Mouse (Mus musculus) testis, adult 2 months (tissue): ENCODE measurements around the gene Gm826. TPM values are rescaled to one million over a fixed set of nuclear protein-coding genes. Genes with fewer than 3 reads are reported as not detected.

ENCODE experiments used
- H3K27ac ChIP-seq: fragments of 200-500 bp; 2 replicates; pipeline ENCODE4 v1.5.1; 2012; ENCODE audit warnings: low read depth, low read length; ENCODE audit not compliant: control insufficient read depth, insufficient read depth
- H3K27me3 ChIP-seq: fragments of 200-500 bp; 2 replicates; pipeline ENCODE4 v1.6.1; 2012; ENCODE audit warnings: mild to moderate bottlenecking, low read length, moderate library complexity; ENCODE audit not compliant: control insufficient read depth, insufficient read depth
- H3K36me3 ChIP-seq: fragments of 200-500 bp; 2 replicates; pipeline ENCODE4 v1.6.1; 2012; ENCODE audit warnings: mild to moderate bottlenecking, low read length; ENCODE audit not compliant: control insufficient read depth, insufficient read depth
- H3K4me1 ChIP-seq: fragments of 200-500 bp; 2 replicates; pipeline ENCODE4 v1.6.1; 2012; ENCODE audit warnings: low read length; ENCODE audit not compliant: control insufficient read depth, insufficient read depth
- H3K4me3 ChIP-seq: fragments of 200-500 bp; 2 replicates; pipeline ENCODE4 v1.5.1; 2012; ENCODE audit warnings: low read depth, mild to moderate bottlenecking, low read length, moderate library complexity, mixed read lengths; ENCODE audit not compliant: control insufficient read depth
- CTCF ChIP-seq: fragments of 200-500 bp; IDR thresholded peaks from 2 replicates; pipeline ENCODE4 v1.5.1; 2012; ENCODE audit warnings: low read depth, mild to moderate bottlenecking, inconsistent platforms, low read length, moderate library complexity; ENCODE audit not compliant: control insufficient read depth, insufficient read depth, insufficient replicate concordance
- POLR2A ChIP-seq: fragments of 200-500 bp; IDR thresholded peaks from 2 replicates; pipeline ENCODE4 v1.6.1; 2012; ENCODE audit warnings: low read depth, mild to moderate bottlenecking, inconsistent platforms, low read length, moderate library complexity; ENCODE audit not compliant: control insufficient read depth
- polyA plus RNA-seq: library from polyadenylated mRNA; depleted of rRNA; stranded (reverse); fragments of >200 nt; gene quantifications from 2 replicates; pipeline ENCODE4 v1.2.3, GENCODE M21; 2012

The Gm826 gene
- polyA plus RNA-seq, 1 experiment, result 0.31 TPM

DNA sequence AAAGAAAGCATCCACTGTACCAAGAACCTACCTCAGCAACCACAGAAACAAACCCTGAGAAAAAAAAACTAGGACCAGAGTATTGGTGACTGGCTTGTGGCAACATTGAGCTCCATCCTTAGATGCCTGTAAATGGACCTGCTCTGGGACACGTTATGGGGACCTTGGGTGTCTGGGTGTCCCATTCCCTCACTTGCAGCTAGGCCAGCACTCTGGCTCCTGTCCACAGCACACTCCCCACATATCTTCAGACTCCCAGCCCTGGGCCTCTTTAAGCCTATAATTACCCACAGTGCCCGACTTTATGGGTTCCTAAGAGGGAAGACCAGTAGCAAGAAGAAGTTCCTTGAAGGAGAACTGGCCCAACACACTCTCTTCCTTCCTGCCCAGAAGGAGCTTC lies 2.1 kb upstream of the Gm826 start:
- Histone ChIP-seq H3K4me3 (no peak overlapping the region), H3K36me3 (no peaks in the 10 kb centered on the region), H3K27me3 (no peaks in the 10 kb centered on the region), H3K27ac (no peak overlapping the region), H3K4me1 (peaks cover 3% of the 10 kb centered on the region; the same call in 1 of the 2 replicates)
- TF ChIP-seq CTCF (no peak), POLR2A (no peak)

GRCm38 (mm10) chr2:160335043-160335442 lies 1.1 kb upstream of the Gm826 start:
- Histone ChIP-seq H3K27me3 (no peaks in the 10 kb centered on the region), H3K36me3 (no peaks in the 10 kb centered on the region), H3K4me3 (no peak overlapping the region), H3K4me1 (peaks cover 3% of the 10 kb centered on the region; the same call in 1 of the 2 replicates), H3K27ac (no peak overlapping the region)
- TF ChIP-seq CTCF (no peak), POLR2A (no peak)

- peaks cover 3% of the 10 kb centered on the region; the same call in 1 of the 2 replicates for H3K4me1 ChIP-seq
- TF ChIP-seq CTCF, result no peak
- no peak for TF ChIP-seq POLR2A
- H3K4me3 ChIP-seq, result no peak overlapping the region
- H3K27ac ChIP-seq, result no peak overlapping the region
- H3K36me3 ChIP-seq, result no peaks in the 10 kb centered on the region
- H3K27me3 ChIP-seq, result no peaks in the 10 kb centered on the region
These were observed 1.2 kb downstream of the Gm826 start for GRCm38 (mm10) chr2:160332516-160333325.

- Histone ChIP-seq H3K4me1 (peaks cover 2% of the 10 kb centered on the region; the same call in 1 of the 2 replicates), H3K36me3 (no peaks in the 10 kb centered on the region), H3K4me3 (no peak overlapping the region), H3K27me3 (no peaks in the 10 kb centered on the region), H3K27ac (no peak overlapping the region)
- no peak for TF ChIP-seq POLR2A
- TF ChIP-seq CTCF, result no peak
These were observed 5.1 kb downstream of the Gm826 start for GRCm38 (mm10) chr2:160328886-160329285.

- Histone ChIP-seq H3K4me3 (no peak overlapping the region), H3K27ac (no peak overlapping the region), H3K4me1 (peaks cover 2% of the 10 kb centered on the region; the same call in 1 of the 2 replicates), H3K36me3 (no peaks in the 10 kb centered on the region), H3K27me3 (no peaks in the 10 kb centered on the region)
- TF ChIP-seq POLR2A (no peak), CTCF (no peak)
These were observed 6.2 kb downstream of the Gm826 start for GRCm38 (mm10) chr2:160327716-160328115.

- Histone ChIP-seq H3K36me3 (no peaks in the 10 kb centered on the region), H3K27me3 (no peaks in the 10 kb centered on the region), H3K4me3 (no peak overlapping the region), H3K4me1 (peaks cover 2% of the 10 kb centered on the region; the same call in 1 of the 2 replicates), H3K27ac (no peak overlapping the region)
- TF ChIP-seq CTCF, result no peak
These were observed 6.8 kb downstream of the Gm826 start for GRCm38 (mm10) chr2:160327167-160327566.

- TF ChIP-seq POLR2A (no peak), CTCF (no peak)
- H3K36me3 ChIP-seq, result no peaks in the 10 kb centered on the region
- H3K27ac ChIP-seq, result no peak overlapping the region
- H3K4me3 ChIP-seq, result no peak overlapping the region
- peaks cover 2% of the 10 kb centered on the region; the same call in 1 of the 2 replicates for H3K4me1 ChIP-seq
- H3K27me3 ChIP-seq, result no peaks in the 10 kb centered on the region
These were observed 8.8 kb downstream of the Gm826 start for GRCm38 (mm10) chr2:160325105-160325644.

GRCm38 (mm10) chr2:160321829-160322228 lies 12.1 kb downstream of the Gm826 start:
- Histone ChIP-seq H3K27me3 (no peaks in the 10 kb centered on the region), H3K4me3 (no peak overlapping the region), H3K4me1 (no peaks in the 10 kb centered on the region), H3K36me3 (no peaks in the 10 kb centered on the region), H3K27ac (no peak overlapping the region)
- TF ChIP-seq CTCF, result no peak
- no peak for TF ChIP-seq POLR2A
